Mouse (Mus musculus) forebrain, embryonic 14.5 days (tissue): ENCODE measurements around the gene Usp38. TPM values are rescaled to one million over a fixed set of nuclear protein-coding genes. Genes with fewer than 3 reads are reported as not detected.

ENCODE experiments used
- ATAC-seq: fragments of 200-750 bp; cut with Nextera tagmentation; 2 replicates; pipeline ENCODE4 v1.8.0; 2017; ENCODE audit warnings: mild to moderate bottlenecking, moderate library complexity
- DNase-seq: peaks from one replicate; pipeline ENCODE4 v3.0.0-alpha.2; 2015; ENCODE audit warnings: low spot score
- H3K27ac ChIP-seq: fragments of 300-500 bp; sonication (generic); 2 replicates; pipeline ENCODE4 v1.5.1; 2014; ENCODE audit warnings: low read depth, mild to moderate bottlenecking, control low read depth, low read length, moderate library complexity
- H3K27me3 ChIP-seq: fragments of 300-500 bp; sonication (generic); replicated peaks from 2 replicates; pipeline ENCODE4 v1.6.1; 2014; ENCODE audit warnings: low read length, control low read depth, mixed read lengths; ENCODE audit not compliant: control insufficient read depth, insufficient read depth
- H3K36me3 ChIP-seq: fragments of 300-500 bp; sonication (generic); 2 replicates; pipeline ENCODE4 v1.6.1; 2014; ENCODE audit warnings: low read length, control low read depth; ENCODE audit not compliant: control insufficient read depth, insufficient read depth
- H3K4me1 ChIP-seq: fragments of 300-500 bp; sonication (generic); 2 replicates; pipeline ENCODE4 v1.6.1; 2014; ENCODE audit warnings: antibody characterized with exemption, low read length, control low read depth; ENCODE audit not compliant: control insufficient read depth, insufficient read depth
- H3K4me2 ChIP-seq: fragments of 300-500 bp; sonication (generic); 2 replicates; pipeline ENCODE4 v1.6.1; 2014; ENCODE audit warnings: mild to moderate bottlenecking, control low read depth, low read length
- H3K4me3 ChIP-seq: fragments of 300-500 bp; sonication (generic); 2 replicates; pipeline ENCODE4 v1.5.1; 2014; ENCODE audit warnings: low read depth, low read length, control low read depth
- H3K9ac ChIP-seq: fragments of 300-500 bp; sonication (generic); 2 replicates; pipeline ENCODE4 v1.6.1; 2014; ENCODE audit warnings: mild to moderate bottlenecking, low read length, control low read depth, moderate library complexity
- H3K9me3 ChIP-seq: fragments of 300-500 bp; sonication (generic); replicated peaks from 2 replicates; pipeline ENCODE4 v1.6.1; 2016; ENCODE audit warnings: low read length, control low read depth, mixed read lengths; ENCODE audit not compliant: control insufficient read depth
- WGBS: fragments of 180-500 bp; shearing (Covaris S2); extraction: QIAGEN DNeasy Blood & Tissue Kit; methylation state at CpG from one replicate; pipeline ENCODE4 v1.1.7; 2014; 5-methylcytosine and 5-hydroxymethylcytosine counted together
- polyA plus RNA-seq: library from polyadenylated mRNA; unstranded; fragments of >200 nt; fragmentation: Nextera tagmentation; extraction: Ambion mirVana; gene quantifications from 2 replicates; pipeline ENCODE4 v1.2.1, GENCODE M21; 2014

Usp38 gene
- polyA plus RNA-seq, 1 experiment from 2014 or later: 25.9 TPM

DNA sequence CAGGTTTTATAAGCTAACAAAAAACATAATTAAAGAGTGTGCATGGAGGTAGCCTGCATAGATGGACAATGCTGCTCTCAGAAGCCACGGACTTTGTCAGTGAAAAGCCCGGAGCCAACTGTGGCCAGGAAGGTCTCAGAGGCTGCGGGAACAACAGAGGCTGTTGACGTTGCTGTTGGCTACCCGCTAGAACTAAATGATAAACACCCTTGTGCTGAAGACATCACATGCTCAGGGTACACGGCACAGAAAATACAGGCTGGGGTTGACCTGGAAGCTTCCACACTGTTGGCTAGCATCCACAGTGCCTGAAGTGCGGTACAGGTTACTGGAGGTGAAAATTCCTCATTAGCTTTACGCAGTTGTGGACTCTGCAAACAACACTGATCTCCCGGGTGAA is 43.6 kb downstream of the Usp38 start:
- Histone ChIP-seq H3K27ac (no peak overlapping the region), H3K36me3 (no peaks in the 10 kb centered on the region), H3K27me3 (no peaks in the 10 kb centered on the region), H3K9ac (no peak overlapping the region), H3K4me2 (no peak overlapping the region), H3K4me1 (no peaks in the 10 kb centered on the region), H3K9me3 (no peaks in the 10 kb centered on the region), H3K4me3 (no peak overlapping the region)
- ATAC-seq (no peak), DNase-seq (no peak)
- WGBS: 85% methylated on average over 8 of the region's 9 CpGs

DNA sequence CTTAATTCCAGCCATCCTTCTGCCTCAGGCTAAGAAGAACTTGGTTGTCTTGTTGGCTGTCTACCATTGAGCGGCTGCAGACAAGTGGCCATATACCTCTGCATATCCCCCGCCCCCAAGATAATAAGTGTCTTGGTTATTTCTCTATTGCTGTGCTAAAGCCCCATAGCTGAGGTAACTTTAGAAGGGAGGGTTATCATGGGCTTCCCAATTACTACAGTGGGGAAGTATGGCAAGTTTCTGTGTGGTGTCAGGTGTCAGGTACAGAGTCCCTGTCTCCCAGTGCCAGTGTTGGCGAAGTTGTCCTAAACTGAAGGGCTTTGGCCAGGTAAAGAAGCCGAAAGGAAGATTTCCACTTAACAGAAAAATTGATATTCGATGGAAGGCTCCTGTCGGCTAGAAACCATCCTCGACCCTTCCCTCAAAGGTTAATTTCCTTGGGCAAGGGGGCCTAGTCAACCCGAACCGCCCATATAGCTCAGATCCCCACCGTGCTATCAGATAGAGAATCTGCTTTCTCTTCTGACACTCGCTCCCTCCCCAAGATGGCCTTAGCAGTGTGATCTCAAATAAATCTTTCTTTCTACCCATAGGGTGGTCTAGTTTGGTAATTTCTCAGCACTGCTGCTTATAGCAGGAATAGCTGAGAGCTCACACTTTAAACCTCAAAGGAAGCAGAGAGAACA is 44.6 kb downstream of the Usp38 start:
- WGBS: 91% methylated on average over 11 of the region's 11 CpGs
- H3K9me3 ChIP-seq: no peaks in the 10 kb centered on the region

DNA sequence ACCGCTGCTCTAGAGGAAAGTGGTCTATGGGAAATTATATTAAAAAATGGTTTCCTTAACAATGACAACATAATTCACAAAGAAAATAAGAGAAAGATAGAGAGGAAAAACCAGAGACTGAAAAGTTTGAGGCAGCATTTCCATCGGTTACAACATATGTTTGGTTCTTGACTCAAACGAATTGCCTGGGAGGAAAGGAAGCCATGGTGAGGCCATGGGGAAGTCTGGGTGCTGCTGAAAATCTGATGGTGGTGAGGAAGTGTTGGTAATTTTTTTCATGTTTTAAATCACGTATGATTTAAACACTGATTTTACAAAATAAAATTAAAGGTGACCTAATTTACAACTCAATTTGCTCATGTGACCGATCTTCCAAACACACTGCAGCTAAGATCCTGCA is 45.3 kb downstream of the Usp38 start:
- Histone ChIP-seq H3K36me3 (no peaks in the 10 kb centered on the region), H3K4me1 (no peaks in the 10 kb centered on the region), H3K4me3 (no peak overlapping the region), H3K27me3 (no peaks in the 10 kb centered on the region), H3K9me3 (no peaks in the 10 kb centered on the region), H3K9ac (no peak overlapping the region), H3K27ac (no peak overlapping the region), H3K4me2 (no peak overlapping the region)
- 90% methylated on average over 5 of the region's 5 CpGs for WGBS
- no peak for DNase-seq
- ATAC-seq: no peak

More for the DNA sequence above, 44.6 kb downstream of the Usp38 start:
- no peak overlapping the region for H3K27ac ChIP-seq
- H3K9ac ChIP-seq: no peak overlapping the region
- no peak overlapping the region for H3K4me3 ChIP-seq
- no peak for DNase-seq
- no peak overlapping the region for H3K4me2 ChIP-seq
- no peaks in the 10 kb centered on the region for H3K4me1 ChIP-seq
- no peak for ATAC-seq
- H3K36me3 ChIP-seq: no peaks in the 10 kb centered on the region
- H3K27me3 ChIP-seq: no peaks in the 10 kb centered on the region

DNA sequence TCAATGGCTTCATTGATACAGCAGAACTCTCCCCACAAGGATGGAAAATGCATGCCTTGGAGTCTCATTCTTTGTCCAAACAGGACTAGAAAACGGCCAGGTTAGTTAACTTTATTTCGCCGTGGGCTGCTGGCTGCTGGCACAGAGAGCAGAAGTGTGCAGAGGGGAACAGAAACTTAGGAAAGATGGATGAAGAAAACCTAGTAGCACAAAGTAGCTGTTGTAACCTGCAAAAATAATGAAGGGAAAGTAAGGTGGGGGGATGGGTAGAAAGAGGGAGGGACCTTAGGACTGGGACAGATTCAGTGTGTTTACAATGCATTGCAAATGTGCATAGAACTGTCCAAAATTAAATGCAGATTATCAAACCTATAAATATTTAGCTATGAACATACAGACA is 51.6 kb downstream of the Usp38 start:
- ATAC-seq (no peak), DNase-seq (no peak)
- Histone ChIP-seq H3K27me3 (no peaks in the 10 kb centered on the region), H3K4me1 (no peaks in the 10 kb centered on the region), H3K9me3 (no peaks in the 10 kb centered on the region), H3K9ac (no peak overlapping the region), H3K36me3 (no peaks in the 10 kb centered on the region), H3K27ac (no peak overlapping the region), H3K4me3 (no peak overlapping the region), H3K4me2 (no peak overlapping the region)
- WGBS: 90% methylated on average over 3 of the region's 3 CpGs

DNA sequence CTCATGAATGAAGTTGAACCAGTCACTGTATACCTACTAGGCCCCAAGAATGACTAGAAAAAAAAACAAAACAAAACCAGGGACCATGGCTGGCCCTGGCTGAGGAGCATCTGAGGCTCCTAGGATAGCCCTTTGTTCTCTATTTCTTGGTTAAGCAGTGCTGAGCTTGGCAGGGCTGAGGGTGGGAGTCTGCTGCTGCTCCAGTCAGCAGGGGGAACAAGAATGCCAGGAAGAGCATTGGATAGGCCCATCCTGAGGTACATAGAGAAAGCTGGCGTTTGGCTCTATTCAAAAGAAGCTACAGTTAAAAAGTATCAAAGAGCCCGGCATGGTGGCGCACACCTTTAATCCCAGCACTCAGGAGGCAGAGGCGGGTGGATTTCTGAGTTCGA is 52.1 kb downstream of the Usp38 start:
- no peaks in the 10 kb centered on the region for H3K9me3 ChIP-seq
- 92% methylated on average over 5 of the region's 5 CpGs for WGBS

DNA sequence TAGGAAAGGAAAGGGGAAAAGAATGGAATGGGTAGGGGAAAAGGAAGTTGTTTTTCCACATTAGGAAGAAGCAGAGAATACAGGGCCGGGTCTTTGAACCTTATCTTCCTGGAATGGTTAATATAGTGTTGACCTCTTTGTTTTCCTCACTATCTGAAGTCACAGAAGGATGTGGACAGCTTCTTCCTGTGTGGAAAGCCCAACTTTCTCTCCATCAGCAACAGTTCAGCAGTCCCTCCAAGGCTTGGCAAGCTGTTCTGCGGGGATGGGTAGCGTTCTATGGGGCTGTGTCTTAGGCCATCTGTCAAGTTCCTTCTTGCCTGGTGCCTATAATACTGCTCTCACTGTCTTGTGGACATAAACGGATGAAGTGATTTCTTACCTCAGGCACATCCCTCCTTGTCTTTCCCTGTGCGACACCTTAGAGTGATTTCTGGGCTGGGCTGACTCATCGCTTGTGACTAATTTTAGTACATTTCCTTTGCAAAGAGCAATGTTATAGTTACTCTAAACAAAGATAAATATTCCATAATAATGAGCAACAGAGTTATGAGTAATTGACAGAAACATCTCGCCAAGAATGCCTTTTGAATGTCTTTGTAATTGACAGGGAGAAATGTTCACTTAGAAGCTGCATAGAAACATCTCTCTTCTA is 52.7 kb downstream of the Usp38 start:
- H3K27me3 ChIP-seq: no peaks in the 10 kb centered on the region
- H3K9me3 ChIP-seq: no peaks in the 10 kb centered on the region
- no peaks in the 10 kb centered on the region for H3K4me1 ChIP-seq
- no peak overlapping the region for H3K9ac ChIP-seq
- H3K36me3 ChIP-seq: no peaks in the 10 kb centered on the region
- DNase-seq: no peak
- ATAC-seq: no peak
- H3K4me3 ChIP-seq: no peak overlapping the region
- H3K4me2 ChIP-seq: no peak overlapping the region
- no peak overlapping the region for H3K27ac ChIP-seq
- WGBS: 85% methylated on average over 7 of the region's 7 CpGs

More for the DNA sequence above, 52.1 kb downstream of the Usp38 start:
- Histone ChIP-seq H3K4me1 (no peaks in the 10 kb centered on the region), H3K9ac (no peak overlapping the region), H3K4me3 (no peak overlapping the region), H3K27ac (no peak overlapping the region), H3K4me2 (no peak overlapping the region), H3K27me3 (no peaks in the 10 kb centered on the region), H3K36me3 (no peaks in the 10 kb centered on the region)
- ATAC-seq: no peak
- no peak for DNase-seq

DNA sequence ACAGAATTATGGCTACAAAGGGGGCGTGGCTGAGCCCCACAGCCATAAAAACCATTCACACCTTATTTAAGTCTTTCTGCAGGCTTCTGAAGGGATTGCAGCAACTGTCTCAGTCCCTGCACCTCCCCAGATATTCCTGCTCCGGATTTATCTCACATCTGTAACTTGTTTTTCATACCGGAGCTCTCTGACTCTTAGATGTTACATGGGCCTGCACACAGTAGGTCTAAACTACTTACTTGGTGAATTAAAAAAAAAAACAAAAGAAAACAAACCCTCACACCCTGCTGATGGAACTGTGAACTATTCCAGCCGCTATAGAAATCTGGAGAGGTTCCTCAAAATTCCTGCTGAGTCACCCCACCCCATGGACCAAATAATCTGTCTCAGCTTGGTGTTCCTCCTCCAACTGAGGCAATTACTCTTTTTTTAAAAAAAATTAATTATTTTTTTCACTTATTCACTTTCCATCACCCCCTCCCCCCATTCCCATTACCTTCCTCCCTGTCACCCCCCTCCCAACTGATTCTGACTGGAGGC is 53.6 kb downstream of the Usp38 start:
- Histone ChIP-seq H3K36me3 (no peaks in the 10 kb centered on the region), H3K27me3 (no peaks in the 10 kb centered on the region), H3K9ac (no peak overlapping the region), H3K4me3 (no peak overlapping the region), H3K4me2 (no peak overlapping the region), H3K9me3 (no peaks in the 10 kb centered on the region), H3K27ac (no peak overlapping the region), H3K4me1 (no peaks in the 10 kb centered on the region)
- DNase-seq: no peak
- no peak for ATAC-seq
- 82% methylated on average over 4 of the region's 4 CpGs for WGBS

DNA sequence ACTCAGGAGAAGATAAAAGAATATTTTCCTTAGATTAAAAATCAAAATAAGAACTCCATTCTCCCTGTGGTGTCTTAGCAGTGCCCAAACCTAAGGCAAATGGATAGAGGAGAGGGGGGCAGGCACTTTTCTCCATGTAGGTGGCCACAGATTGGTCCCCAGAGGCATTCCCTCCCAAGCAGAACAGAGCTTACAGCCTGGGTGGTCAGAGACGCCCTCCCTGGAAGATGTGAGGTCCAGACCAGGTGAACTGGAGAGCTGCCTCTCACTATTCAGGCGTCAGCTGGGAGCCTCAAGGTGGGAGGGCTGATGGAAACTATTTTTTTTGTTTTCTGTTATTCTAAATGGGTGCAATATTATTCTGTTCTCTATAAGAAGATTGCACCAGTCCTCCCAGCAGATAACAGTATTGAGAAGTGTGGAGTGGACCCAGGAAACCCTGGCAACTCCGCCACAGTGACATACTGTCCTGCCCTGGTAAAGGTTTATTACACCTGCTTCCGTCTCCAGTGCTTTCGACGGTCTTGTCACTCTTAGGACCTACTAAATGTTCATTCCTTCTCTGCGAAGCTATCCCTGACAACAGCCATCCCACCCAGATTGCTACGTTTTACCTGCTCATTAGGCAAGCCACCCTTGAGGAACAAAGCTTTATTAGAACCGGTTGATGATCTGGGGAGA is 55.0 kb downstream of the Usp38 start:
- DNase-seq (no peak), ATAC-seq (no peak)
- Histone ChIP-seq H3K9me3 (0 out of 2 replicates have a peak, but pooled peaks cover 2% of the 10 kb centered on the region), H3K4me3 (no peak overlapping the region), H3K27ac (no peak overlapping the region), H3K4me1 (no peaks in the 10 kb centered on the region), H3K4me2 (no peak overlapping the region), H3K9ac (no peak overlapping the region), H3K36me3 (no peaks in the 10 kb centered on the region), H3K27me3 (no peaks in the 10 kb centered on the region)
- 84% methylated on average over 9 of the region's 9 CpGs for whole genome bisulfite sequencing

DNA sequence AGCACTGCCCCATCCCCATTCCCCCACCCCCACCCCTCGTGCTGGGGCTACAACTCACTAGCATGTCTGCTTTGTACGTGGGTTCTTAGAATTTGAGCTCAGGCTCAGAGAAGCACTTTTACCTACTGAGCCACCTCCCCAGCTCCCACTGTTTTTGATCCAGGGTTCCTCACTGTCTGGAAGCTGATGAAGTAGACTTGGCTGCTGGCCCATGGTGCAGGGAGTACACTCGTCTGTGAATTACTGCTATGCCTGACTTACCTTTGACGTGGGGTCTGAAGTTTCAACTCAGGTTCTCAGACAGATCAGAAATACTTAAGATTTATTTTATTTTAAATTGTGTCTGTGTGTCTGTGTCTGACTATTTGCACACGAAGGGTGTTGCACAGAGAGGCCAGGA is 57.0 kb downstream of the Usp38 start:
- ATAC-seq: no peak
- DNase-seq: no peak
- no peaks in the 10 kb centered on the region for H3K4me1 ChIP-seq
- no peak overlapping the region for H3K4me2 ChIP-seq
- WGBS: 59% methylated on average over 5 of the region's 5 CpGs
- H3K9ac ChIP-seq: no peak overlapping the region
- no peak overlapping the region for H3K4me3 ChIP-seq
- H3K9me3 ChIP-seq: 0 out of 2 replicates have a peak, but pooled peaks cover 2% of the 10 kb centered on the region
- H3K36me3 ChIP-seq: no peaks in the 10 kb centered on the region
- H3K27ac ChIP-seq: no peak overlapping the region
- H3K27me3 ChIP-seq: no peaks in the 10 kb centered on the region
